Mouse (Mus musculus) layer of hippocampus, adult 18-20 months (tissue): ENCODE measurements around the gene Cmah. TPM values are rescaled to one million over a fixed set of nuclear protein-coding genes. Genes with fewer than 3 reads are reported as not detected.

Experiments
- DNase-seq, 2 experiments: peaks; one replicate each; pipeline ENCODE4 v3.0.0; 2022; ENCODE audit warnings: low spot score in 2 of 2
- total RNA-seq, 2 experiments: library from RNA; stranded (reverse); gene quantifications; 2 replicates each; pipeline ENCODE4 v1.2.3; 2021

Gene Cmah
- total RNA-seq, 2 experiments from 2014 or later, result 0.42 to 0.79 TPM

GRCm38 (mm10) chr13:24477564-24477963 is 150.4 kb downstream of the Cmah start:
- DNase-seq, result no peak

DNA sequence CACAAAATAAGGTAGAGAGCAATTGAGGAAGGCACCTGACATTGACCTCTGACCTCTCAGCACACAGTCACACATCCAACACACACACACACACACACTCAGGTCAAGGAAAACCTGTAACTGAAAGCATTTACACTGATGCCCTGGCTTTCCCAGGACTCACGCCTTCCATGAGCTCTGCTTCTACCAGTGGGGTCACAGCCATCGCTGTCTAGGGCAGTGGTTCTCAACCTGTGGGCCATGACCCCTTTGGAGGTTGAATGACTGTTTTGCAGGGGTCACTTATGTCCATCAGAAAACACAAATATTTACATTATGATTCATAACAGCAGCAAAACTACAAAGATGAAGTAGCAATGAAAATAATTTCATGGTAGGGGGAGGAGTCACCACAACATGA is 152.3 kb downstream of the Cmah start:
- DNase-seq, result no peak

- no peak for DNase-seq
Measured at GRCm38 (mm10) chr13:24480824-24481223, 153.6 kb downstream of the Cmah start.

- DNase-seq, result peak; percentile 48 to 82
Measured at GRCm38 (mm10) chr13:24481615-24482295, 154.6 kb downstream of the Cmah start.

DNA sequence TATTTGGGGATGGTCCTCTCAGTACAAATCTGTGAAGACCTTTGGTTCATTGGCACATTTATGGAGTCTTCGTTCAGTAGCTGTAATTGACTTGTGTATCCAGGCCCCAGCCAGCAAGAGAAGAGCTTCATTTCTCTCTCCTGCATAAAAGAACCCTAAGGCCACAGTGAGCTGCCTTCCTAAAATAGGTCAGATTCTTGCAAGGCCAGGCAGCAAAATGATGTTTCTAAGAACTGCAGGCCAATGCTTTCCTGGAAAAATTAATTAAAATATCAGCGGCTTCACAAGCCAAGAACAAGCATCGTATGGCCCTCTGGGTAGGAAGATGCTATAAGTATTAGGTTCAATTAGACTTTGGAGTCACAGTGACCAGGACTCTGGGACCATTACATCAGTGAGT is 156.5 kb downstream of the Cmah start:
- no peak for DNase-seq

GRCm38 (mm10) chr13:24484811-24485210 is 157.6 kb downstream of the Cmah start:
- no peak for DNase-seq

DNA sequence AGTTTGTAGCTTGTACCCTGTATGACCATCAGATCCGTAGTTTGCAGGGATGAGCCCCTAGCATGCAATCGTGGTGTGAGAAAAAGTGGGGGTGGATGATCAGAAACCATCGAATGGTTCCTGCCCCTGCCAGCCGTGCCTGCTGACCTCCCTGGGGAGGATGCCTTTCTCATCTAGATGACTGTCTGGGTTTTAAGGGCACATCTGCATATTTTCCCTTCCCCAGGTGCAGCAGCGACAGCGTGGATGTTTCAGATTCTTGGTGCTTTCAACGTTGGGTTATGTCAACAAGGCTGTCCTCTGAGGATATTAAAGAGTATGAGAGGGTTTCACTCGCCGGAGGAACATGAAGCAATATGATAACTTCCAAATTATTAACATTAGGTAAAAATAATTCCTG is 158.8 kb downstream of the Cmah start:
- no peak for DNase-seq

DNA sequence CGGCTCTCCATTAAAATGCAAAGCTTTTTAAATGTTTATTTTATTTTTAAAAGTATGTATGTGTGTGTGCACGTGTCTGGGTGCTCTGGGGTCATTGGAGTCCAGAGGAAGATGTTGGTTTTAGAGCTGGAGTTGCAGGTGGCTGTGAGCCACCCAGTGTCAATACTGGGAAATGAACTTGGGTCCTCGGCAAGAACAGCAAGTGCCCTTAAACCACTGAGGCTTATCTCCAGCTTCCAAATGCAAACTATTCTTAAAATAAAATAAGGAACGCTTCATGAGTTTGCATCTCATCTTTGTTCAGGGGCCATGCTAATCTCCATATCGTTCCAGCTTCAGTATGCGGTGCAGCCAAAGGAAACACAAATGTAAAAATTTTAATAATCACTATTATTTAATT is 159.2 kb downstream of the Cmah start:
- no peak for DNase-seq

DNA sequence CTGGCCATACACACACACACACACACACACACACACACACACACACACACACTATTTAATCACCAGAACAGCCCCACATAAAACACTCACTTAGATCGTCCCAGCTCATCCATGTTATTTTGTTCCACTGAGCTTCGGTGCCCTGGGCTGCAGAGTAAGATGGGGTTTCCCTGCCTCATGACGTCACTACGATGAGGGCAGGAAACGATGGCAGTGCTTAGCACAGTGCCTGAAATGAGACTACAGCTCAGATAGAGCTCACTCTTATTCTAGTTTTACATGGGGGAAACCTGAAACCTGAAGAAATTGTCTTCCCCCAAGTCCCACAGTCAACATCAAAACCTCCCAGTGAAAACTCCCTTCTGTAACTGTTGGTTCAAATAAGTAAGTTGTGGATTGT is 159.9 kb downstream of the Cmah start:
- DNase-seq, result no peak

DNA sequence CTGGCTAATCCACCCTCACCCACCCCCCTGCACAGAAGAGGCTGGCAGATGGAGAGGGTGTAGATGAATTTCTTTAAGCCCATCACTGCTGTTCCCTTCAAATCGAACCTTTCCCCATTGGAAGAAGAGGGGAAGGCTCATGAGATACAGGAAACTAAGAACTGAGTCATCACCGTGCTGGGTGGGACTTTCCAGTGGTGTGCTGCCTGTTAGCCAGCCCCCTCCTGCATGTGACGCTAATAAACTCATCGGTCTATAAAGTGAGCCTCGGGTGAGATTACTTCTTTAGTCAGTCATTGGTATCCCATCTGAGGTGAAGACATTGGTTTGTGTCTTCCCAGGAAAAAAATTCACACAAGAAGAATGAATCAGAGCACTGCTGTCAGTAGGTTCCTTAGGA is 160.3 kb downstream of the Cmah start:
- DNase-seq, result no peak

DNA sequence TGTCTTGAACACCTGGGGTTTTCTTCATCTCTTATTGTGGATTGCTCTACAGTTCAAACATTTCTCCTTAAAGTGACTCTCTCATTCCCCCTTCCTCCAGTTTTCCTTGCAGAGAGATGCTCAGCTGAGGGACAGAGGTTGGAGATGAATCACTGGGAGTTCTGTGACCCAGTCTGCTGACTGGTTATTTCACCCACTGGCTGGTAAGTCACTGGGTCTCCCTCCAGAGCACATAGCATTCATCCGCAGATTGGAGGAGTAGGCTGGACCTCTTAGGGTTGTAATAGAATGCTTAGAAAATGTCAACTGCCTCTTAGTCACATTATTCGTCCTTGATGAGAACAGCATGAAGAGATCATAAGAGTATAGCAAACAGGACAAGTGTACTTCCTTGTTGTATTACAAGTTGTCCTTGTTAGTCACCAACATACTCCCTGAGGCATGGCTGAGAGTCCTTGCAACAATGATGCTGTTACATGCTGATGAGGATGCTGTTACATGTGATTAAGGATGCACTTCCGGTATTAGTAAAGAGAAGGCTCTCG is 161.4 kb downstream of the Cmah start:
- DNase-seq, result no peak

DNA sequence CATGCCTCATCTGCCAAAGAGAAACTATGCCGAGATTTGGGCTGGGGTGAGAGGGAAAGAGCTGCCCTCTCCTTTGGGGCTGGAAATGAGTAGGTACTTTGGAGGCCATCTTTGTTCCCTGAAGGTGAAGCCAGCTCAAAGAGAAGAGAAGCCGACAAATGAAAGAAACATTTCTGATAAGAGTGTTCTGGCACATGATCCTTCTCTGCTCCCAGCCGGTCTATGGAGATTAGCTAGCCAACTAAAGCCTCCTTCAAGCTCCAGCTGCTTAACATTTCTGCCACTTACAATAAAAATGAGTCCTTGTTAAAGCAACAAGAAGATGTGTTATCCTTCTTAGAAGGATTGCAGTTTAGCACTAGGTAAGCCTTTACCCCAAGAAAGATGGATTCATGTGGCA is 162.3 kb downstream of the Cmah start:
- no peak for DNase-seq

GRCm38 (mm10) chr13:24490041-24490440 is 162.8 kb downstream of the Cmah start:
- no peak for DNase-seq

DNA sequence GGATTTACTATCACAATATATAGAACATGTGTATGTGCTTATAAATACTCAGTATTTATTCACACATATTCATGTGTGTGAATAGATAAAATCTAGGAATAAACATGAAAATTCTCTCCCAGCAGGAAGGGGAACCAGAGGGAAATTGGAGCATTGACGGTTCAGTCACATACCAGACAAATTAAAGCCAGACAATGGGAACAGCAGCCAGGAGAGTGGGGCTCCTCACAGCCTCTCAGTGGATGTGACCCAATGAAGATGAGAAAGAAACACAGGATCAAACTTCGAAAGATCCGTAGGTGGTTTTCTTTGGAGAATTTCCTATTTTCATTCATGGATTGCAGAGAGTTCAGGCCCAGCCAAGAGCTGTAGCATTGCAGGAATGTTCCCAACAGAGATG is 163.9 kb downstream of the Cmah start:
- DNase-seq, result no peak

GRCm38 (mm10) chr13:24493784-24494183 is 166.6 kb downstream of the Cmah start:
- DNase-seq, result peak in 1 of 2 experiments; percentile 38

DNA sequence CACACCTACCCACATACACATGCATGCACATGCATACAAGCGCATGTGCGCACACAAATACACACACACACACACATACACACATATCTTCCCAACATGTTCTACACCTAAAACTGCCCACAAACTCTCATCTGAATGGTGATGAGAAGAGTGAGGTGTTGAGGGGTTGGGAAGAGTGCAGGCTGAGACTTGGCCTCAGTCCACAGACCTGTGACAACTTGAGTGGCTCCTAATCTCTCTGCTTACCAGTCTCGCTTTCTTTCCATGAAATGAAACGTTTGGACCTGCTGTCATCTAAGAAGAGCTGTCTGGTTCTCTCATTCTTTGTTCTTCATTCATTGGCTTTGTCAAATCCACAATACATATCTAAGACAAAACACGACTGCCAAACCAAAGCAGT is 169.1 kb downstream of the Cmah start:
- DNase-seq, result no peak

GRCm38 (mm10) chr13:24497001-24497400 is 169.8 kb downstream of the Cmah start:
- no peak for DNase-seq

DNA sequence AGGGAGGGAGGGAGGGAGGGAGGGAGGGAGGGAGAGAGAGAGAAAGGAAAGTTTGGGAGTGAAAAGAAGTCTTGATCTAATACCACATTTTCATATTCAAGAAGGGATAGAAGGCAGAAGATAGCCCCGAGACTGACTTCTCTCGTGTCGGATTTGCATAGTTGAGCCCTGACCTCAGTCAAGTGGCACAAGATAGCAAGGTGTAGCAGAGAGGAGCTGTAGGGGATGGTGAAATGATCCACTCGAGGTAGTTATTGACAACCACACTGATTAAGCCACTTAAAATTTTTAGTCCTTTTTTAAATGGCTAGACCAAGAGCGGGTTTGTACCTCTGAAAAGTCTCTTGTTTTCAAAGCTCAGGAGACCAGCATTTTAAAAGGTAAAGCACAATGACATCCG is 171.1 kb downstream of the Cmah start:
- DNase-seq, result no peak

GRCm38 (mm10) chr13:24499505-24499904 is 172.3 kb downstream of the Cmah start:
- DNase-seq, result peak in 1 of 2 experiments; percentile 45

- no peak for DNase-seq
Measured at GRCm38 (mm10) chr13:24501179-24501905, 174.1 kb downstream of the Cmah start.

DNA sequence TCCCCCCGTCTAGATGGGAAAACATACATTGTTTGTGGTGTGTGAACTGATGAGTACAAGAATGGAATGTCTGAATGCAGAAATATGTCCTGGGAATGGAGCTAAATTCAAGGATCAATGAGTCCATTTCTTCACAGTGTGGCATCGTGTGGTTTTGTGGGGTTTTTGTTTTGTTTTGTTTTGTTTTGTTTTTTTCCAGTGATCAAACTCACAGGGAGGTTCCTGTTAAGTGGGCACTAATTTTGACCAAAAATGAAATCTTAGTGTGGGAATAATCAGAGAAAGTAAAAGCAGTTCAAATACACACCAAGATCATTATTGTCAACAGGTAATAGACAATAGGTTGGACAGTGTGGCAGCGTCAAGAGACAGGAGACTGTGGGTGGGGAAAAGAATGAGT is 174.7 kb downstream of the Cmah start:
- no peak for DNase-seq

DNA sequence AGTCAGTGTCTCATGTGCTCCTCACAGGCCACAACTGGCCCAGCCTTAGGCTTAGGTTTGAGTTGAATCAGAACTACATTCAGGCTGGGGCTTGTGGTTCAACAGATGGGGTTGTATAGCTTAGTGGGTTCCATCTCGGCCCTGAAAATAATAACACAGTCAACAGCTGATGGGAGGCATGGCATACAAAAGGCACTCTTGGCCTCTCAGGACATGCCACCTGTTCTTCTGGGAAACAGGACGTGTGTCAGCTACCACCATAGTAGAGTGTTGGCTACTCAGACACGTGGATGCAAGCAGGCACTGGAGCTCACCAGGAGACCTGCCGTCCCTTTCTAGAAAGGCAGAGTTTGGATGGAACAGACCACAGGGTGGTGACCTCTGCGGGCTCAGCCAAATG is 178.6 kb downstream of the Cmah start:
- DNase-seq, result no peak

DNA sequence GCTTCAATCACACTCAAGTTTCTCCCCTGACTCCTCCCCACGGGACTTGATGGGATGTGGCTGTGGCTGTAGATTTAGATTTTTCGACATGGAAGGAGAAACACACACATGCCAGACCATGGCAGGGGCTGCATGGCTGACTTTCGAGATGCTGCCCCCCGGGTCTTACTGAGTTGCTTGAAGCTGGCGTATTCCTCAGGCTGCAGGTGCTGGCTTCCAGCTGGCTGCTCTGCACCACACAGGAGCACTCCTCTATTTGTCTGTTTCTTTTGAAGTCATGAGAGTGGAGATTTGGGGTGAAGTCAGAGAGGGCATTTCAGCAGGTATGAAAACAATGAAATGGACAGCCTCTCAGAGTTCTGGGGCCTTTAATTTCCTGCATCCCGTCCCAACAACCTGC is 180.0 kb downstream of the Cmah start:
- DNase-seq, result no peak
